Mouse (Mus musculus) right cerebral cortex, postnatal 4 days (tissue): ENCODE results near the gene Icos.
A peak's percentile ranks its signal among the peaks of the same experiment; 100 is the strongest.

Source experiments
- DNase-seq: peaks from one replicate; pipeline ENCODE4 v3.0.0-alpha.2; 2022

The Icos gene

GRCm38 (mm10) chr1:60977641-60978040 is at the start of gene Icos:
TSS of gene Icos (plus strand) at chr1:60977927.
- DNase-seq = no peak

- no peak for DNase-seq
Measured at GRCm38 (mm10) chr1:60929036-60929435, 48.7 kb upstream of the Icos start.

- no peak for DNase-seq
Measured at GRCm38 (mm10) chr1:60930397-60930796, 47.3 kb upstream of the Icos start.

- no peak for DNase-seq
Measured at GRCm38 (mm10) chr1:60935968-60936581, 41.7 kb upstream of the Icos start.

DNA sequence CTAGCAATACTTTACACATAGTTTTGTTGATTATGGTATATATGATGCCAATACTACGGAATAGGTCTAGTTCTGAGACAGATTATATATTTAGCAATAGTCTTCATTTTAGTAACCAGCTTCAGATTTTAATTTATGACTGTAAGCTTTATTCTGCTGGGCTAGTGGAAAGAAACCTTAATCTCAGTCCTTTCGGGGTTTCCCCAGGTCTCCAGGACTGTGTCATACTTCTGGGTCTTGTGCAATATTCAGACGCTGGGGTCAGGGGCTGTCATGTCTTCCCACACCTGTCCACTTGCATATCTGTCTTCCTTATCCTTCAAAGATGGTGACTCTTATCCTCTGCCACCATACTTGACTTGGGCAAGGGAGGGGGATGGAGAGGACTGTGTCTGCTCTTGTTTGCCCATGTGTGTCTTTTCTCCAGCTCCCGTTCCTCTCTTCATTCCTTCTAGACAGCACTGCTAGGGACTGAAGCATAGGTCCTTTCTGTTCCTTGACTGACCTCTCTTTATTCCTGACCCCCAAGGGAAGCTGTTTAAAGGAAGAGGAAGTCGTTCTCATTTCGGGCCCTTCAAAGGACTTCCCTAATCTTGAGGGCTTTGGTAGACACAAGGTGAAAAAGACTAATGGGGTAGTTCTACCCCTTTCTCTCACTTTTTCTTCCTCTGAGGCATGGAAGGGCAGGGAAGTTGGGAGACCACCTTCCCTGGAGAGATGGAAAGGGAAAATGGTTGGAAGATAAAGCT is 40.6 kb upstream of the Icos start:
- no peak for DNase-seq

- DNase-seq = no peak
Measured at GRCm38 (mm10) chr1:60938256-60938655, 39.5 kb upstream of the Icos start.

- no peak for DNase-seq
Measured at GRCm38 (mm10) chr1:60938974-60939373, 38.8 kb upstream of the Icos start.

DNA sequence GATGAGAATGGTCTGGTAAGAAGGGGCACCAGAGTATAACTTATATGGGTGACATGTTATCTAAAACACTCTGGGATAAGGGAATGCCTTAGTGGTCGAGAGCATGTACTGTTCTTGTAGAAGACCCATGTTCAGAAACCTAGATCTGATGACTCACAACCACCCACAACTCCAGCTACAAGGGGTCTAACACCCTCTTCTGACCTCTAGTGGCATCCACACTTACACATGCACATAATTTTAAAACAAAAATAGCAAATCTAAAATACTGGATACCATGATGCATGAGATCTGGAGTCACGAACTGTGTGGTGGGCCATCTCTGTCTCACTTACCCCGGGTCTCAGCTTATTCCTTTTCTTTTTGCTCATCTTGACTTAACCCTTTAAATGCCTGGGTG is 37.7 kb upstream of the Icos start:
- DNase-seq = no peak

DNA sequence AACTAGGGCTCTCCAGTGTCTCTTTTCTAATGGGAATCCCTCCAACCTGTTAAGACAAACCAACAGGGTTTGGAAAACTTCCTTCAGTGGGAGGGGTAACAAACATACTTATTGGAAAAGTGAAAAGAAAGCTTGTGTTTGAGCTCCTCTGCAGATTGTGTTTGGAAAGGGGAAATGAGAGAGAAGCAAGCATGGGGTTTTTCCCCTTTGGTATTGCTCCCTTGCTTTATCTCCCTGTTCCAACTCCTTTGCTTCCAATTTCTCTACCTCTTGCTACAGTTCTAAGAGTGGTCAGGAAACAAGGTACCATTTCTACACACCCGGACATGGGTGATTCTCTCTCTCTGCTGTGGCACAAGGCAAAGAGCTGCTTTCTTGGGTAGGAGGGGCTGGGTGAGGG is 37.1 kb upstream of the Icos start:
- no peak for DNase-seq

GRCm38 (mm10) chr1:60941056-60942048 is 36.4 kb upstream of the Icos start:
- no peak for DNase-seq

DNA sequence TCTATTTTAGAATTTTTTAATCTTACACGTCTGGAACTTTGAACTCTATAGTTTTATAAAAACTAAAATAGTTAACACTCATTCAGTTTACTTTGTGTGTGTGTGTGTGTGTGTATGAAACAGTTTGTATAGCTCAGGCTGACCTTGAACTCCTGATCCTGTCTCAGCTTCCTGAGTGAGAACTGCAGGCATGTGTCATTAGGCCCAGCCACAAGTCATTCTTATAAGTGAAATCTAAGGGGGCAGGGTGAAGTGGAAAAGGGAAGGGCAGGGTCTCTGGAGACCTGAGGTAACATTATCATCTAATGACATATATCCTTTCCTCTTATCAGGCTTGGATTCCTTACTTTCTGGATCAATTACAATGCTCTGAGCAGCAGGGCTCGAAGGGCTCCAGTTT is 34.8 kb upstream of the Icos start:
- DNase-seq = no peak

DNA sequence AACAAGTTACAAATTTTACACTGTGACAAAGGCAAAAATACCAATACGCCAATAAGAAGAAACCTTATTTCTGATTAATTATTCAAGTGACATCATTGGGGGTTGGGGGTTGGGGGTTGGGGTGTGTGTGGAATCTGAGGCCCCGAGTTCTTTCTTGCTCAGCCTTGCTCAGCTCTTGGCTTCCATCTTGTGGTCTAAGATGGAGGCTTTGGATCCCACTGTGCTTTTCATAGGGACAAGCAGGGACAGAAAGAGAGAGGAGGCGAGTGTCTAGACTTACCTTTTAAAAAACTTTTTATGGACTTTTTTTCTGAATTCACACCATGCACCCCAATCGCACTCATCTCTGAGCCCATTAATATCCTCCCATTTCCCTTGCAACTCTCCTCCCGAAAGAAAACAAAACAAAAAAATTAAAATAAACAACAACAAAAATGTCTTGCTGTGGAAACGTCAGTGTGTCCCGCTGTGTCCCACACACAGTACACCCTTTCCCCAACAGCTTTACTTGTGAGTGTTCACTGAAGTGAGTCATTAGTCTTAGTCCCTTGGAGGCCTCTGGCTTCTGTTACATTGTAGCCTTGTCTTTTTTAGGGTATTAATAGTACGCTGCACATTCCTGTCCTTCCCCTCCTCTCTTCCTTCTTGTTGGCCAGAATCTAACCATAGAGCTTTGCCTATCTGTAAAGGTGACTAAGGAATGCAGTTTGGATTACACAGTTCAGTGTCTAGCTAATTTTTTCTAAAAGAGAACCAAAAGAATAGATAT is 31.9 kb upstream of the Icos start:
- DNase-seq = no peak

- no peak for DNase-seq
Measured at GRCm38 (mm10) chr1:60948112-60948511, 29.6 kb upstream of the Icos start.

GRCm38 (mm10) chr1:60952958-60953357 is 24.8 kb upstream of the Icos start:
- no peak for DNase-seq

GRCm38 (mm10) chr1:60953686-60954085 is 24.0 kb upstream of the Icos start:
- no peak for DNase-seq

DNA sequence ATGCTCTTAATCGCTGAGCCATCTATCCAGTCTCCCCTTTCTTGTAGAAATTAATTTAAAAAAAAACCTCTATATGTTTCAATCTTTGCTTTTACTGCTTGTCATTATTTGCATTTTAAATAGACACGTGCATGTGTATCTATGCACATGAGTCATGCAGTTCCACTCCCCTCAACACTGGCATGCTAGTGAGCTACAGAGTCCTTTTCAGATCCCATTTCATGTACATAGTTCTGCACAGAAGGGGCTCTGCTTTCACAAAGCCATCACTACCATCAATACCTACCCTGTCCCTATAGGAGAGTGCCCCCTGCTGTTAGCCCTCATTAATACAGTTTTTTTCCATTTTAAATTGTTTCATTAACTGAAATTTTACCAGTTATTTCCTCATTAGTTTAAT is 23.0 kb upstream of the Icos start:
- DNase-seq = no peak

- DNase-seq = no peak
Measured at GRCm38 (mm10) chr1:60955186-60955585, 22.5 kb upstream of the Icos start.

DNA sequence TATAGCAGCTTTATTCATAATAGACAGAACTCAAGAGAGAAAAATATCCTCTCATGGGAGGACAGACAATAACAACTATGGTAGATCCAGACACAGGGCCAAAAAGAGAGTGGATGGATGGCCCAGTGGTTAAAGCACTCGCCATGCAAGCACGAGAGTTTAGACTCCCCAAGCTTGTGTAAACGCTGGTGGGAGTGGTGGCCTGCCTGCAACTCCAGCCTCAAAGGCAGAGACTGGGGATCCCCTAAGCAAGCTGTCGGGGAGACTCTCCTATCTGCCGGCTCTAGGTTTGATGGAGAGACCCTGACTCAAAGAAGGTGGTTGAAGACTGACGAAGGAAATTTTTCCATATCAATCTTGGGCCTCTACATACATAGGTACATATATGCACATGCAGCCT is 21.5 kb upstream of the Icos start:
- no peak for DNase-seq

DNA sequence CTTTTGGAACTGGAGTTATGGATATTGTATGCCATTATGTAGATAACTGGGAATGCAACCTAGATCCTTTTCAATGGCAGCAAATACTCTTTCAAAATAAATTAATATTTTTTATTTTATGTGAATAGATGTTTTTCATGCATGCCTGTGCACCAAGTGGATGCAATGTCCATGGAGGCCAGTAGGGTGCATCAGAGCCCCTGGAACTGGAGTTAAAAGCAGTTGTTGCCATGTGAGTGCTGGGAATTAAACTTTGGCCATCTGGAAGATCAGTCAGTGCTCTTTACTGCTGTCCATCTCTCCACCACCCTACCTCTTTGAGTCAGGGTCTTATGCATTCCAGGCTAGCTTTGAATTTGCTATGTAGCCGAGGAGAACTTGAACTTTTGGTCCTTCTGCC is 19.4 kb upstream of the Icos start:
- DNase-seq = no peak

- DNase-seq = no peak
Measured at GRCm38 (mm10) chr1:60959246-60959645, 18.5 kb upstream of the Icos start.

GRCm38 (mm10) chr1:60960451-60960850 is 17.3 kb upstream of the Icos start:
- DNase-seq = no peak

GRCm38 (mm10) chr1:60961080-60961479 is 16.6 kb upstream of the Icos start:
- DNase-seq = peak; percentile 76

GRCm38 (mm10) chr1:60962095-60962494 is 15.6 kb upstream of the Icos start:
- DNase-seq = no peak
